Mouse (Mus musculus) retina, adult 2 months (tissue): ENCODE data around the gene Ciapin1.

Source experiments
- DNase-seq: peaks from one replicate; pipeline ENCODE4 v3.0.0-alpha.2; 2012; ENCODE audit warnings: low read depth, low spot score

Ciapin1 gene

GRCm38 (mm10) chr8:94780491-94781154 is 57.5 kb downstream of the Ciapin1 start:
- no peak for DNase-seq

- DNase-seq, result no peak
Measured at GRCm38 (mm10) chr8:94779534-94780294, 58.4 kb downstream of the Ciapin1 start.

GRCm38 (mm10) chr8:94778895-94779533 is 59.1 kb downstream of the Ciapin1 start:
- DNase-seq, result no peak

GRCm38 (mm10) chr8:94778473-94778872 is 59.7 kb downstream of the Ciapin1 start:
- DNase-seq, result no peak

- no peak for DNase-seq
Measured at GRCm38 (mm10) chr8:94778036-94778435, 60.1 kb downstream of the Ciapin1 start.

- no peak for DNase-seq
Measured at GRCm38 (mm10) chr8:94776346-94776745, 61.8 kb downstream of the Ciapin1 start.

- no peak for DNase-seq
Measured at GRCm38 (mm10) chr8:94774601-94775000, 63.6 kb downstream of the Ciapin1 start.

- no peak for DNase-seq
Measured at GRCm38 (mm10) chr8:94773700-94774171, 64.4 kb downstream of the Ciapin1 start.

GRCm38 (mm10) chr8:94773048-94773447 is 65.1 kb downstream of the Ciapin1 start:
- no peak for DNase-seq

GRCm38 (mm10) chr8:94771941-94772670 is 66.1 kb downstream of the Ciapin1 start, which contains the start of gene Cx3cl1:
Cx3cl1 (plus strand) TSS chr8:94772009.
- no peak for DNase-seq

GRCm38 (mm10) chr8:94770945-94771344 is 67.2 kb downstream of the Ciapin1 start:
- DNase-seq, result no peak
